Mouse (Mus musculus) layer of hippocampus, postnatal 25 days (tissue): Measurements from ENCODE around the gene Pakap. TPM values are rescaled to one million over a fixed set of nuclear protein-coding genes. Genes with fewer than 3 reads are reported as not detected.

ENCODE experiments used
- DNase-seq, 2 experiments: peaks; one replicate each; pipeline ENCODE4 v3.0.0; 2022; ENCODE audit warnings: mixed read lengths in 2 of 2, low spot score in 1 of 2; ENCODE audit errors: extremely low spot score in 1 of 2
- total RNA-seq, 2 experiments: library from RNA; stranded (reverse); gene quantifications; 2 replicates each; pipeline ENCODE4 v1.2.3; 2021

The Pakap gene
- total RNA-seq, 2 experiments from 2014 or later: 23.4 to 28.3 TPM

DNA sequence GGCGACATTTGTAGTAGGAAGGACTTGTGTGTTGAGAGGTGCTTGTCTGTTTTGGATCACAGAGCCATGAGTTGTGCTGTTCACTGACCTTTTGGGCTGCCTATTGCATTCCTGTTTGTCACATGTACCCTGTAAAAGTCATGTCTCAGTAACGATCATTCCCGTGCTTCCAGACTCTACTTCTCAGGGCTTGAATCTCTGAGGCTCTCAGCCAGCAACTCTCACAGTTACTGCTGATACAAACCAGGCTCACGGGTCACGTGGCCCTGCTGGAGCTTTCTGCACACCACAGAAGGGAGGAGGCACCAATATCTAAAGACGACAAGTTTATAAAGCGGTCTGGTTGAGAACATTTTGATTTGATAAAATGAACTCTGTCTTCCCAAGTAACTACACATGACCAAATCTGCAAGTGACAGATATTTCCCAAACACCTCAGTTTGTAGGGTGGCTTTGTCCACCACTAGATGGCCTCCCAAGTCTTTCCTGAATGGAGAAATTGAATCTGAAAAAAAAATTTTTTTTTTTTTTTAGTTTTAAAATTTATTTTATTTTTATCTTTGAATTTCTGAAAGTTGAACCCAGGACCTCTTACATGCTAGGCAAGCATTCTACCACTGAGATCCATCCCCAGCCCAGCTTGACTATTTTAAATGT is 103.0 kb downstream of the Pakap start:
- no peak for DNase-seq

DNA sequence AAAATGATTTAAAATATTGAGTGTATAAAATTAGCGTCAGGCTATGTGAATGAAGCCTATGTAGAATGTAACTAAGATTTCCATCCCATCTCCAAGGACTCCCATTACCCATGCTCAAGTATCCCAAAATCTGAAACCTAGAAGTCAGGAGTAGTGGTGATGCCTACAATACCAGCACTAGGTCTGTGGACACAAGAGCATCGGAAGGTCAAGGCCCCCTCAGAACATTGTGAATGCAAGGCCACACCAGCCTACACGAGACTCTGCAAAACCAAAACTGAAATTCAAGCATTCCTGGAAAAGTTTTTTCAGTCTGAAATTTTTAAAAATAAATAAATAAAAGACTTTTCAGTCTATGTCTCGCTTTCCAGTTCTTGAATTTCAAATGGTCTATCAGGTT is 104.6 kb downstream of the Pakap start:
- no peak for DNase-seq

DNA sequence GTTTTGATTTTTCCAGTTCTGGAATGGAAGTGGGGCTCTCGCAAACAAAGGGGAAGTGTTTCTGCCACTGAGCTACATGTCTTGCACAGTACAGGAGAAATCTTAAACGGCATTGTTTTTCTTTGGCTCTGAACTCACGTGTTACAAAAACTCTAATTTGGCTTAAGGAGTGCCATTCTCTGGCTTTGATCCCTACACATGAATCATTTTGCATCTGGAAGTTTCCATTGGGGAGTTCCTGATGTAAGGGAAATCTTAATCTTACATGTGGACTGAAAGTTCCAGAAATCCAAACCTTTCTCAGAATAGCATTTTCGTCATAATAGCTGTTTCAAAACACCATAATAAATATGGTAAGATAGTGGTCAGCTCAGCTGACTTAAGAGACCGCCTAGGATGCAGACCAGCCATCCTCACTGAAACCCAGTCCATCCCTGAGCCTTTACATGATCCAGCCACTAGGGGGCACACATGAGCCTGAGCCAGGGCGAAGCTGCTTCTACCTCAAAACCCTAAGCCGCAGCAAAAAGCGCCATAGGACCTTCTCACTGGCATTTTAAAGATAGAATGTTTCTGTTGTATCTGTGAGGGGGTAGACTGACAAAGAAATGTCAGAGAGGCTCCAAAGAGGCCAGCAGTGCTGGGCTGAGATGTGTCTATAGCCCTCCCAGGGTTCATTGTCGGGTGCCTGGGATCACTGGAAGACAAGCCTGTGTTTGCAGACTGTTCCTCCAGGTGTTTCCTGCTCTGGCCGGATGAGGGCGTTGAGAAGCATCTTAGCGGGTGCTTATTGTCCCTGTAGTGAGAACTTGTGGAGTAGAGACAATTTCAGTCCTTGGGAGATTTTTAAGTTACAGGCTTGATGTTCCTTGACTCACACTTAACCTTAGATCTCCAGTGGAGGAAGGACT is 105.3 kb downstream of the Pakap start:
- DNase-seq: peak; percentile 80 to 95

DNA sequence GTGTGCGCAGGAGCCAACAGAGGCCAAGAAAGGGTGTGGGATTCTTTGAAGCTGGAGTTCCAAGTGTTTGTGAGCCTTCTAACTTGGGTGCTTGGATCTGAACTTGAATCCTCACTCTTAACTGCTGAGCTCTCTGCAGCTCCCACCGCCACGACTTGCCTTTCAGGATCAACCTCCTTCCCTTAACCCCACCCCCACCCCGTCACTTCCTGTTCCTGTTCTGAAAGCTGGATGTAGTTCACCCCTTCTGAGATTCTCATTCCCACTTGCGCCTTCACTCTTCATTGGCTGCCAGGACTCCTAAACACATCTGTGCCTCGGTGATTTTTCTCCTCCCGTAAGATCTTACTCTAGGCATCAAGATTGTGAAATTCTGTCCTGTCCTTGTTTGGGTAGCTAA is 106.4 kb downstream of the Pakap start:
- no peak for DNase-seq

DNA sequence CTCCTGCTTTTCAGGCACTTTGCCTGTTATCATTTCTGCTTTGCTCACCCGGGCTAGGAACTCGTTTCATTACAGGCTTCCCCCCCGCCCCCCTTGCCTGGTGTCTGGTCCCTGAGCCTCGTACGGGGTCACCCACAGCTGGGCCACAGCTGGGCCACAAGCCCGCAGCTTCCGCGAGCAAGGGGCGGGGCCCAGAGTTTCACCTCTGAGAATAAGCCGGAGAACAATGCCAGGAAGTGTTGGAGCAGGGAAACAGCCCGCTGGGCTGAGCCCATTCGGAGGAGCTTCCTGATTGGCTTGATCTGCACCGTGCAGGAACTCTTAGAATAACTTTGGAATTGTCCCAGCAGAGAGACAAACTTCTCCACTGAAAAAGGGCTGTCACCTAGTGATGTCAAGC is 107.4 kb downstream of the Pakap start:
- DNase-seq: no peak

DNA sequence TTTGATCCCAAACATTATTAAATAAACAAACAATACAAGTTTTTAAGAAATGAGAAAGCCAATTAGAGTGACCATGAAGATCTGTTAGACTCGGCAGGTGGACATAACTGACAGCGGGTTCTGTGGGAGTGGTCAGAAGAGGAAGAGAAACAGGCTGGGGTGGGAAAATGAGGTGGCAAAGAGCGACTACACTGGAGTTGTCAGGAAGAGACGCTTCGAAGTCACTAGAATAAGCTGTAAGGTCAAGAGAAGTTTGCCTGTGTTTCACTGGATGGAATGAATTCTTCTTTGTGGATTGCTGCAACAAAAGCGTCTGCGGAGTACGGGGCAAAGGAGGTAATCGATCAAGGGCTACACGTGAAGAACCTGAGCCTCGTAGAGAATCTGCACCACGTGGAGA is 109.9 kb downstream of the Pakap start:
- DNase-seq: no peak

DNA sequence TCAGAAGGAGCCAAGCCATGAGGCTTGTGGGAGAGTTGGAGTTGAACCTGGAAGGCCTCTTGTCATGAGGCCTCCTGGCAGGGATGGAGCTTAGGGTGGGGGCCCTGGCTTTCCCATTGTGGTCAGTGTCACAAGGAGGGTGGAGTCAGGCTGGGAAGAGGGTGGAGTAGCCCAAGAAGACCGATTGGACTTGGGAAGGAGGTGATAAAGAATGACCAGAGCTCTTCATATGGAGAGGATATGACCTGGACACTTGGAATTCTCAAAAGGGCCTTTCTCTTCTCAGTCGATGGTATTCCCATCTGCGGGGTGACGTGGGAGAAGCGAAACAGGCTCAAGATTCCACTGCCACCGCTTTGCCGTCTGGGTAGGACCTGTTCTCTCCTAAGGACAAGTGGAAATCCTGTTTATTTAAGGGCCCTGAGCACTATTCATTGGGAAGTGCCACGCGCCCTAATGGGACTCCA is 111.0 kb downstream of the Pakap start:
- DNase-seq: no peak

DNA sequence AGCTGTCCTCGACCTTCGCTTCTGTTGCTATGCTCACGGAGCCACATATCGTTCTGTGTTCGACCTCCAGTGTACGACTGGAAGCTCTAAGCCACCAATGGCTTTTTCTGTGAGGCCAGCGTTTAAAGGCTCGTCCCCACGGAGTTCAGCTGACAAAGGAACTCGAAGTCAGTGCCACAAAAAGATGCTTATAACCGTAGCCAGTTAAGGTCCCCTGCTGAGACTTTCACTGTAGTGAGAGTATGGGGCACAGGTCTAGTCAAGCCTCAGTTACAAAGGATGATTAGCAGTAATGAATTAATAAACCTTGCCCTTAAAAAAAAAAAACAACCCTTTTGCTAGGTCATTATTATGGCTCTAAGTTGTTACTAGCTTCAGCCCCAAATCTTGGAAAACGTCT is 112.2 kb downstream of the Pakap start:
- DNase-seq: no peak

DNA sequence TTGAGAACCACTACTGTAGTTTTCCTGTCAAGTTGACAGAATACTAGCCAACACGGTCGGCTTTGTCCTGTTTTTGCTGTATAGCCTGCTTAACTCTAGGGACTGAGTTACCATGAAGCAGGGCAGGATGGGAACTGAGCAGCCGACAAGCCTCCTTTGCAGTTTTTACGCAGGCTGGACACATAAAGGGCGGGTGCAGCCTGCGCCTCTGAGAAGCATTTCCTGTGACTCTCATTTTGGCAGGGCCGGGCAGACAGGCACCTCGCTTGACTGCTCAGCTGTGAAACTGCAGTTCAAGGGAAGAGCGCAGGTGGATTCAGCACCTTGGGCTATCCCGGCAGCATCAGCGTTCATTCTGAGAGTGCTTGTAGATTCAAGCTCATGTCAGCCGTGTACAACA is 113.5 kb downstream of the Pakap start:
- no peak for DNase-seq

DNA sequence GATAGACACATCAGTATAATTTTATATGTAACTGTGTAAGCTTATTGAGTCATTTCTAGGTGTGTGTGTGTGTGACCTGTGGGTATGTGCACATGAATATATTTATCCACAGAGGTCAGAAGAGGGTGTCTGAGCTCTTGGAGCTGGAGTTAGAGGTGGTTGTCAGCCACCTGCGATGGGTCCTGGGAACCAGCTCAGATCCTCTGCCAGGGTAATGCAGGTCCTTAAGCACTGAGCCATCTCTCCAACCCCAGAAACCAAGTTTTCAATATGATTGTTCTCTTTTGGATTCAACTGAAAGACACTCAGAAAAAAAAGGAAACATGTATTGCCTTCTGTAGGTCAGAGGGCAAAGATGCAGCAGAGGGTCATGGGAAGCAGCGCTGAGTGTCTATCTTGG is 114.4 kb downstream of the Pakap start:
- no peak for DNase-seq

DNA sequence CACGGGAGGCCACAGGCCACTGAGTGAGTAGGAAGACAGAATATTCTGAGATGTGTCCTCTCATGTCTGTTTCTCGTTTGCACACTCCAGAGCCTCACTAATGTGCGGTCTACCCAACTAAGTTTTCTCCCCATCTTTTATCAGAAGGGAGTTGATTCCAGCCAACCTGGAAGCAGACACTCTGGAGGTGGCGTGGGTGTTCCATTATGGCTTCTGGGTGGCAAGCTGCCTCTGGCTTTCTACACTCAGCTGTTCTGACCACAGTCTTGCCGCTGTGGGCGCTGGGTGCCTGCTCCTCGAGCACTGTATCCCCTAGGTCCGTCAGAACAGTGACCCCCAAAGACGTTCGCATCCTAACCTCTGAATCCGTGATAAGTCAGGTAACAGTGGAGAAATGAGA is 115.0 kb downstream of the Pakap start:
- no peak for DNase-seq

DNA sequence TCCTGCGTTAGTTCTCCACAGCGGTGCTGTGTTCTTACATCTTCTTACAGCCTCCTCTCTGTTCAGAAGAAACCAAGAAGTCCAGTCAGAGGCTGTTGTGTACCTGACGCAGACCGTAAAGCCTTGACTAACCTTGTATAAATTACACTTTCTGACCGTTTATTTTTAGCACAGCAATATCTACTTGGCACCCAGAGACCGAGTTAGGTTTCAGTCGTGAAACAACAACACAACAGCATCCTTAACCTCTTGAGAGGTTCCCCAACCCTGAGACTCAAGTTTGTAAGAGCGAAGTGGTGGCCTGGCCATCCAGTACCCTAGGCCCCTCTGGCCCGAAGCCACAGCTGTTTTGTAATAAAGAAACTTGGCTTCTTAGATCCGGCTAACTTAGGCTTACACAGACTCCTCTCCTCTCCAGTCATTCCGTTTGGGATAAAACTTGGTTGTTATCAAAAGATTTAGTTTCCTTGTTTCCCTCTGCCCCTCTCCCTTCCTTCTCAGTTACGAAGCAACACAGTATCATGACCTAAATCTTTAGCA is 116.8 kb downstream of the Pakap start:
- no peak for DNase-seq

DNA sequence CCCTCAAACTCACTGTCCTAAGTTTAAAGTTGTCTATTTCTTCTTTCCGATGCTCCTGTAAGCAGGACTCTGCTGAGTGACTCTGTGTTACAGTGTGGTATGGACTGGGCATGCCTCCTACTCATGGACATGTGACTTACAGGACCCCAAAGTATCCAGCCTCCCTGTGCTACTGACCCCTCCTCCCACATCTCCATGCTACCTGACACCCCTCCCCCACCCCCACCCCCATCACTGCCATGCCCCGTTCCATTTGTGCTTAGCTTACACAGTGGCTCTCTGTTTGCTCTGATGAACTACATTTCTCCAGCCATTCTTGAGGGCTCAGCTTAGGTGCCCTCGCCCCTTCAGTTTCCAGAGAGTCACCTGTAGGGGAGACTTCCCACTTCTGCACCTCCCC is 118.8 kb downstream of the Pakap start:
- DNase-seq: no peak

DNA sequence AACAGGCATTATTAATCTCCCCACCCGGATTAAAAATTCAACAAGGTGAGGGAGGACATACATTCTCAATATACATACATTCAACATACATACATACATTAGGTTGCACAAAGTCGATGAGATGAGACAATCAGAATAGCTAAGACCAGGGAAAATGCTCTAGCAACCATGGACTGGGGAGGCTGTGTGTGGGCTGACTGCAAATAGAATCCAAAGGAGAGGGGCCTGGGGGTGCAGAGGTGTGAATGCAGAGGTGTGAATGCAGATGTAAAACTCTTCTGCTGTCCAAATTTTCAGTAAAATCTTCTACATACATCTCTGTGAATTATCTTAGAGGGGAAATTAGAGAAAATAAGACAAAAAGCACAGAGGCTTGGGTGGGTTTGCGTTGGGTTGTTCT is 119.6 kb downstream of the Pakap start:
- no peak for DNase-seq

DNA sequence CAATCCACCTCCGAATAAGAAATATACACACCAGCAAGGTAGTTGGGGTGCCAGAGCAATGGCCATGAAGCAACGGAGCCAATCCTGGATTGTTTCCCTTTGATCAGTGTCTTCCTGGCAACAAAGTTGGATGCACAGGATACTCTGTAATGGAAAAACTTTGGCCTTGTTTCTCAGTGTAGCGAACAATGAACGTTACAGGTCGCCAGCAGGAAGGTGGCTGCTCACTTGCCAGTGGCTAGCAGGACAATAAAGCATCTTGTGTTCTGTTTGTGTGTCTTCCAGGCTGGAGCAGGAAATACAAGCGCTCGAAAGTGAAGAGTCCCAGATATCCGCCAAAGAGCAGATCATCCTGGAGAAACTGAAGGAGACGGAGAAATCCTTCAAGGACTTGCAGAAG is 120.2 kb downstream of the Pakap start:
- no peak for DNase-seq

DNA sequence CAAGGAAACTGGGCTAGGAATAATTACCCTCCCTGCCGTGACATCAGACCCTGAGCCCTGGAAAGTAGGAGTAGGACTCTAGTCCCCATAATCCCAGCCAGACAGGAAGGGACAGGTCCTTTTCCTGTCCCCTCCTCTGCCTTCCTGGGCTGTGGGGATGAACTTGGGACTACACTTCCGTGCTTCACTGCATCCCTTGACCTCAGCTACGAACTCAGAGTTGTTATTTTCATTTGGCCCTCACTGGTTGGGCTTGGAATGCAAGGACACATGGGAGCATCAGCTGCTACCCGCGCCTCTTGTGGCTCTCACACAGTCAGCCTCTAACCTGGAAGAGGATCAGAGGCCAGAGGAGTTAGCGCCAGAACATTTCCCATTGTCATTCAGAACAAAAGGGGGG is 122.0 kb downstream of the Pakap start:
- no peak for DNase-seq

DNA sequence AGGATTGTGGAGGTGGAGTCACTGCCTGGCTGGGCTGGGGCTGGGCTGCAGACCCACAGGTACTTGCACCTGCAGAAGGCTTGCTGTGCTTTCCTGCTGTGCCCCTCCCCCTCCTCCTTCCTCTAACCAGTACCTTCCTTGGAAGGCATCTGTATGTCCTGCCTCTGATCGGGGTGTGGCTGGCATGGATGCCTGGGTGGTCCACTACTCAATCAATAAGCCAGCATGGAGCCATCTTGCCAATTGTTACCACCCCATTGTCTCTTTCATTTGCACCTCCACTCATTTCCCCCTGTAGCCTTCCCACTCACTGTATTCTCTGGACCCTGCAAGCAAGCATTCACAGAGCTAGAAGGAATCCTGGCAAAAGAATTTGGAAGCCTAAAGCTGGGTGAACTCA is 122.8 kb downstream of the Pakap start:
- no peak for DNase-seq

DNA sequence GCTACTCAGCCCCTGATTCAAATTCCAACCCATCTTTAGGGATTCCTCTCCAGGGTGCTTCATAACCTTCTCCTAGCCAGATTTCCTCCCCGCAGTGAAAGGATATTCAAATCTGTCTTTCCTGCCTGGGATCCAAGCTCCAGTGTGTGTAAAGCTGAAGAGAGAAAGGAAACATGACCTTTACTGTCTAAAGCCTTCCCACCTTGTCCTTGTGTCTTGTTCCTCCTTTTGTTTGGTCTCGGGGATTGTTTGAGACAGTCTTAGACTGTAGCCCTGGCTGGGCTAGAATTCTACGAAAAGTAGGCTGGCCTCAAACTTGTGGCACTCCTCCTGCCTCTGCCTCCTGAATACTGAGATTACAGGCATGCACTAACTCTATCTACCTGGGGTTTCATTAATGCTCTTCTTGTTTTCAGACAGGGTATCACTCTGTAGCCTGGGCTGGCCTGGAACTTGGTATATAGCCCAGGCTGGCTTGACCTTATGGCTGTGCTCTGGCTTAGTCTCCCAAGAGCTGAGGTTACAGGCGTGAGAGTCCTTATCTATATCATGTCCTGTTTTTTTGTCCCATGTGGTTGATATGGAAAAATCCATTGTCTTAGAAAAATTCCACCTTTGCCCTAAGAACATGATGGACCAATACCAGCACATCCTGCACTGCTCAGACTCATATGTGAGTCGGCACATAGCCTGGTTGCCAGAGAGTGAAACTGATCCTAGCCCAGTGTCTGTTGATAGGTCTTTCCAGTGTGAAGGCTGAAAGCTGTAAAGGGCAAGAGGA is 126.6 kb downstream of the Pakap start:
- no peak for DNase-seq

DNA sequence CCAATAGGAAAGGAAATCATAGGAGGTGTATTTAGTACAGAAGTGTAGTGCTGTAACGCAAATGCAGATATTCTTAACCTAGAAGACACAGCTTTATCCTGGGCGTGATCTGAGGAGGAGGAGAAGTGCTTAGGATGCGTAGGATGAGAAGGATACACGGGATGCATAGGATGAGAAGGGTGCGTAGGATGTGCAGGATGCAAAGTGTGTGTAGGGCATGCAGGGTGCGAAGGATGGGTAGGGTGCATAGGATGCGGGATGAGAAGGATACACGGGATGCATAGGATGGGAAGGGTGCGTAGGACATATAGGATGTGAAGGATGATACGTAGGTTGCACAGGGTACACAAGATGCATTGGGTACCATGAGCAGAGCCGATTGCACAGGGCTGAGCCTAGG is 129.0 kb downstream of the Pakap start:
- DNase-seq: no peak

DNA sequence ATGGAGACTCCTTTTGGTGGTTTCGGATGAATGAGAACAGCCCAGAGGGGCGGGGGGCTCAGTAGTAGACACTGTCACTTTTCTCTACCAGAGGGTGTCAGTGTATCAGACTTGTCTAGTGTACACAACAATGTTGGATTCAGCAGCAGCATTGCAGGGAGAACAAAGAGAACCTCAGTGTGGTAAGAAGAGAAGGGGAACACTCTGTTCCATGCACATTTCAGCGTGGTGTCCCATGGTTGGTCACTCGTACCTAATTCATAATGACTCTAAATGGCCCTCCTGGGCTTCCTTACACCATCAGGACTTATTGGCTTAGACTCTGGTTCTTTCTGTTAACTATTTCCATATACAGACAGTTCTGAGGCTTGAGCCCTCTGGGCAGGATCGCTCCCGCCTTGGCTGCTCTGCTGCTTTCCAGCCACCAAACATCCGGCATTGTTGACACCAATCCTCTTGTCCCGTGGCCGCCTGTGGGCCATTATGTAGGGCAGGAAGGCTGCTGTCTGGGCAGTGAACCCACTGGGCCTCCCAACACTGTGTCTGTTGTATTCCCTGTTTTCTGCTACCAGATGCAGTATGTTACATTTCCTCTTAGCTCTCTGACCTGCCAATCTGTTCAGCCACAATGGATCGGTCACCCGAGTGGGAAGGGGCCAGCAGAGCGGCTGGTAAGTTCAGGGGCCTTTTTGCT is 130.1 kb downstream of the Pakap start:
- no peak for DNase-seq
